Mouse (Mus musculus) embryonic facial prominence, embryonic 14.5 days (tissue): ENCODE data around the gene Slc15a1. TPM values are rescaled to one million over a fixed set of nuclear protein-coding genes. Genes with fewer than 3 reads are reported as not detected.

Experiments used
- ATAC-seq: fragments of 200-750 bp; cut with Nextera tagmentation; 2 replicates; pipeline ENCODE4 v1.8.0; 2017; ENCODE audit warnings: low read depth, moderate number of reproducible peaks, moderate TSS enrichment
- DNase-seq: peaks from one replicate; pipeline ENCODE4 v3.0.0-alpha.2; 2015; ENCODE audit warnings: low spot score
- H3K27ac ChIP-seq: fragments of 300-500 bp; sonication (generic); replicated peaks from 2 replicates; pipeline ENCODE4 v1.5.1; 2014; ENCODE audit warnings: low read depth, mild to moderate bottlenecking, low read length, moderate library complexity
- H3K27me3 ChIP-seq: fragments of 300-500 bp; sonication (generic); replicated peaks from 2 replicates; pipeline ENCODE4 v1.6.1; 2014; ENCODE audit warnings: low read length; ENCODE audit not compliant: control insufficient read depth, insufficient read depth
- H3K36me3 ChIP-seq: fragments of 300-500 bp; sonication (generic); 2 replicates; pipeline ENCODE4 v1.6.1; 2014; ENCODE audit warnings: low read length, mixed read lengths; ENCODE audit not compliant: control insufficient read depth, insufficient read depth
- H3K4me1 ChIP-seq: fragments of 300-500 bp; sonication (generic); 2 replicates; pipeline ENCODE4 v1.6.1; 2014; ENCODE audit warnings: antibody characterized with exemption, low read length; ENCODE audit not compliant: control insufficient read depth, insufficient read depth
- H3K4me2 ChIP-seq: fragments of 300-500 bp; sonication (generic); 2 replicates; pipeline ENCODE4 v1.6.1; 2014; ENCODE audit warnings: low read depth, mild to moderate bottlenecking, low read length, moderate library complexity, mixed read lengths
- H3K4me3 ChIP-seq: fragments of 300-500 bp; sonication (generic); 2 replicates; pipeline ENCODE4 v1.5.1; 2014; ENCODE audit warnings: low read depth, mild to moderate bottlenecking, low read length
- H3K9ac ChIP-seq: fragments of 300-500 bp; sonication (generic); 2 replicates; pipeline ENCODE4 v1.6.1; 2014; ENCODE audit warnings: low read depth, mild to moderate bottlenecking, low read length, moderate library complexity, mixed read lengths
- H3K9me3 ChIP-seq: fragments of 300-500 bp; sonication (generic); 2 replicates; pipeline ENCODE4 v1.6.1; 2016; ENCODE audit warnings: low read length; ENCODE audit not compliant: control insufficient read depth
- WGBS: fragments of 180-500 bp; shearing (Covaris S2); extraction: QIAGEN DNeasy Blood & Tissue Kit; methylation state at CpG from one replicate; pipeline ENCODE4 v1.1.7; 2014; 5-methylcytosine and 5-hydroxymethylcytosine counted together
- polyA plus RNA-seq: library from polyadenylated mRNA; unstranded; fragments of >200 nt; fragmentation: Nextera tagmentation; extraction: Ambion mirVana; gene quantifications from 2 replicates; pipeline ENCODE4 v1.2.1, GENCODE M21; 2014

Slc15a1 gene
- polyA plus RNA-seq, 1 experiment from 2014 or later, result 0.54 TPM

DNA sequence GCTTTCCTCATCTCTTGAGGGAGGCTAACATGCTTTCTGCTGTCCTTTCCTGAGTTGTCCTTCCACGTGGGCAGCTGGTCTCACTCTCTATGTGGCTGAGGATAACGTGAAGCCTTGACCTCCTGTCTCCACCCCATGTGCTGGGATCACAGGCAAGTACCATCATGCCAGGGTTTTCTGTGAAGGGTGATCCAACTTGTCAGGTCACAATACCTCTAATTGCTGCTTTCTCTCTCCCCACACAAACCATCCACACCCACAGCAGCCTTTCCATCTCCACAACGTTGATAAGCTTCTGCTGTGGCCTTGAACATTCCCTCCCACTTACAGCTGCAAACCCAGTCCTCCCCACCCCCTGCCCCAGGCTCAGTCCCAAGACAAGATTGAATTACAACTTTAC is 51.9 kb downstream of the Slc15a1 start:
- Histone ChIP-seq H3K4me3 (no peak overlapping the region), H3K4me1 (no peaks in the 10 kb centered on the region), H3K9ac (no peak overlapping the region), H3K9me3 (peaks cover 5% of the 10 kb centered on the region; the same call in 1 of the 2 replicates), H3K4me2 (no peak overlapping the region), H3K36me3 (no peaks in the 10 kb centered on the region), H3K27ac (no peak overlapping the region), H3K27me3 (no peaks in the 10 kb centered on the region)
- DNase-seq, result no peak
- ATAC-seq, result no peak
- 55% methylated on average over 3 of the region's 3 CpGs for WGBS

DNA sequence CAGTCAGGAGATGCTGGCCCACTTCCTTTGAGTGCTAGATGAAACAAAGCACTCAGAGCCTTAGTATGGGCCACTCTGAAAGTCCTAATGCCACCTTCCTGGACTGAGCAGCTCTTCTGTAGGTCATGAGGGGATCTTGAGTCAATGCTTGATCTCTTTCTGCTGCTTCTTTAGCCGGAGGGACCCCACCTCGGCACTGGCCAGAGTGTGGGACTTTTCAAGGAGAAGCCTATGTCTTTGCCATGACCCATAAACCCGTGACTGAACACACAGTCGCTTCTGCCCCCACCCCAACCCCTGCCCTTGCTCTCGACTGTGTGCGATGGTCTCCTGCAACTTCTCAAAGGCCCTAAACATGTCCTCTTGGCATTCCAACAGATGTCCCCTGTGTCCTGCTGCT is 52.8 kb downstream of the Slc15a1 start:
- DNase-seq, result no peak
- Histone ChIP-seq H3K36me3 (no peaks in the 10 kb centered on the region), H3K9ac (no peak overlapping the region), H3K4me1 (no peaks in the 10 kb centered on the region), H3K27ac (no peak overlapping the region), H3K9me3 (peaks cover 5% of the 10 kb centered on the region; the same call in 1 of the 2 replicates), H3K4me3 (no peak overlapping the region), H3K4me2 (no peak overlapping the region), H3K27me3 (no peaks in the 10 kb centered on the region)
- ATAC-seq, result no peak
- WGBS, result 73% methylated on average over 6 of the region's 6 CpGs

DNA sequence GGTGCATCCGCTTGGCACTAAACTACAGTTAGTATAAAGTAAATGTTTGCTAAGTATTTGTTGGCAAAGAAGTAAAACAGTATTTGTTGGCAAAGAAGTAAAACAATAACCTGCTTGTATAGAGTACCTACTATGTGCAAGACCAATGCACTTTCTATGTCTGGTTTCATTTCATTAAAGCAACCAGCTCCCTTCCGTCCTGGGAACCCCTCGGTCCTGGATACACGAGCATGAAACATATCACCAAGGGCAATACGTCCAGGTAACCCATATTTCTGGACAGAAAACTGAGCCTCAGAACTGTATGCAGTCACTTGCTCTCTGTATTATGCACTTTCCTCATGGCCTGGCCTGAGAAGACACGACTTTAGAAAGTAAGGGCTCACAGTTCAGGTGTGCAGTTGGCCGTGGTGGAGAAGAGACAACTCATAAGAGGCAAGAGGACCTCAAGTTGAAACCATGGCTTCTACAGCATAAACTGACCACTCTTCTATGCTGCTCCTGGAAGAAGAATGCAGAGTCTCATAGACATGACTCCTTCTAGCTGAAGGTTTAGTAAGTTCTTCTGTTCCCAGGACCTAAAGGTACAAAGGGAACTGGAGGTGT is 53.5 kb downstream of the Slc15a1 start:
- H3K4me1 ChIP-seq, result no peaks in the 10 kb centered on the region
- no peak for DNase-seq
- no peak overlapping the region for H3K4me3 ChIP-seq
- no peak overlapping the region for H3K9ac ChIP-seq
- no peak overlapping the region for H3K27ac ChIP-seq
- ATAC-seq, result no peak
- H3K36me3 ChIP-seq, result no peaks in the 10 kb centered on the region
- no peak overlapping the region for H3K4me2 ChIP-seq
- no peaks in the 10 kb centered on the region for H3K27me3 ChIP-seq
- H3K9me3 ChIP-seq, result peaks cover 5% of the 10 kb centered on the region; the same call in 1 of the 2 replicates
- 66% methylated on average over 7 of the region's 7 CpGs for WGBS

DNA sequence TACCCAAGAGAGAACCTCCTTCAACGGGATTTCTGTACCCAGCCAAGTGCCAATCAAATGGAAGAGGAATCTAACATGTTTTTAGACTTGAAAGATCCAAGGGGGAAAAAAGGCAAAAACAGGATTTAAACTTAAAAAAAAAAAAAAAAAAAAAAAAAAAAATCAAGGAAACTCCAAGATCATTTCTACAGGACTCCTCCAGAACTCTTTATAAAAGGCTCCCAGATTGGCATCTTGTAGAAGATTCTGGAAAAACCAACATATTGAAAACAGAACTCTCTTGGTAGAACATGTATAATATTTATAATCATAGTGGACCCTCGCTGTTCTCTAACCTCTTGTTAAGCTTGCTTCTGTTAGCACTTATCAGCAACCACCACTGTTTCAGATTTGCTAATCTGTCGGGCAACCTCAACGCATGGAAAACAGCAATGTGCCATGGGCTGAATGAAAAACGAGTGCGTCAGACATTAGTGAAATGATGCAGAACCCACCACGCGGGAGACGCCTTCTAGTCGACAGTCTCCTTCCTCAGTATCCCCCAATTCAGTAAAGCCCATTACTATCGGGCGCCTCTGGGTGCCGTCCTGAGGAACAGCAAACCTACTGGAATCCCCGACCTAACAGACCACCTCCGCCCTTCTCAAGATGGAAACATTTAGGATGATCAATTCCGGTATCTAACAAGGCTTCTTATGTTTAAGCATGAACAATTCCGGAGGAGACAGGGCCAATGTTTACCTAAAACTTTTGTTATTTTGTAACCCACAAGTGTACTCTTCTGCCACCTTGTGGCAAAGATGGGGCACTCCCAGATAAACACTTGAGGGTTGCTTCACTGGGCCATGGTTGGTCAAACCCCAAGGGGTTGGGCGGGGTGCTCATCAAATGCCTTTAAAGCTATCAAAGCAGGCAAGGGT is 54.3 kb downstream of the Slc15a1 start:
- DNase-seq (peak; percentile 88), ATAC-seq (peak; percentile 51)
- H3K27me3 ChIP-seq, result no peaks in the 10 kb centered on the region

DNA sequence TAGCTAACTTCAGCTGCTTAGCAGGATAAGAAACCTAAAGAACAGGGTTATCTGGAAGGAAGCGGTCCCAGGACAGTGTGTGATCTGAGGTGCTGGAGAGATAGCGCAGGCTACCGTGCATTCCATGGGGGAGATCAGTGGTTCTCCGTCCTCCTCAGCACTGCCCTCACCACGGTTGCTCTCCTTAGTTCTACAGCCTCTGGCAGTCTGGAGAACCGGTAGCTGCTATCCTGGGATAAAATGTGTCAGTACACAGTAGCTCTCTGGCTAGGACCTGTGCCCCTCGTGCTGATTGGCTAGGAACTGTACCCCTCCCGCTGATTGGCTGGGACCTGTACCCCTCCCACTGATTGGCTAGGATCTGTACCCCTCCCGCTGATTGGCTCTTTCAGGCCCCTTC is 58.1 kb downstream of the Slc15a1 start:
- Histone ChIP-seq H3K4me3 (no peak overlapping the region), H3K9ac (no peak overlapping the region), H3K4me2 (peak overlapping the region; percentile 2; the same call in 1 of the 2 replicates), H3K4me1 (no peaks in the 10 kb centered on the region), H3K9me3 (no peaks in the 10 kb centered on the region), H3K36me3 (no peaks in the 10 kb centered on the region), H3K27ac (no peak overlapping the region), H3K27me3 (no peaks in the 10 kb centered on the region)
- ATAC-seq, result peak; percentile 72
- WGBS, result 14% methylated on average over 9 of the region's 9 CpGs
- peak; percentile 34 for DNase-seq

More for the DNA sequence above, 54.3 kb downstream of the Slc15a1 start:
- Histone ChIP-seq H3K36me3 (no peaks in the 10 kb centered on the region), H3K4me2 (peak overlapping the region; percentile 54), H3K4me1 (no peaks in the 10 kb centered on the region), H3K9me3 (peaks cover 5% of the 10 kb centered on the region; the same call in 1 of the 2 replicates), H3K27ac (no peak overlapping the region), H3K4me3 (peak overlapping the region; percentile 21), H3K9ac (peak overlapping the region; percentile 9; the same call in 1 of the 2 replicates)
- WGBS, result 15% methylated on average over 18 of the region's 18 CpGs

DNA sequence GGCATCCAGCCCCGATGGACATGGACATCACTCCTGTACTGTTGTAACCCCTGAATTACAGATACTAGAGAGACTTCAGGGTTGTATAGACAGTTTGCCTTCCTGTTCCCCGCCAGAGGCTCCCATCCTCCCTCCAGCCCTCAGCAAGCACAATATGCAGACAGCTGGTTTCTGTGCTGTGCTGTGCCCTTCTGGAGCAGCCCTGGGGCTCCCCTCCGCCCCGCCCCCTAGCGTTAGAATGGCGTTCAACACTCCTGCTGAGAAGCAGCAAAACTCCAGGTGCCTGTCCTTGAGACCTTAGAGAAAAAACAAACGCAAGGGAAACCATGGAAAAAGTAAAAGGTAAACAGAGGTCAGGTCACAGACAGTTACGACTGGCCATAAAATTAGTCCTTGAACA is 59.9 kb downstream of the Slc15a1 start:
- peak; percentile 56 for ATAC-seq
- Histone ChIP-seq H3K9me3 (no peaks in the 10 kb centered on the region), H3K36me3 (no peaks in the 10 kb centered on the region), H3K4me3 (no peak overlapping the region), H3K27me3 (no peaks in the 10 kb centered on the region), H3K4me2 (no peak overlapping the region), H3K9ac (no peak overlapping the region), H3K4me1 (no peaks in the 10 kb centered on the region), H3K27ac (no peak overlapping the region)
- DNase-seq, result peak; percentile 60
- WGBS, result 19% methylated on average over 8 of the region's 8 CpGs

DNA sequence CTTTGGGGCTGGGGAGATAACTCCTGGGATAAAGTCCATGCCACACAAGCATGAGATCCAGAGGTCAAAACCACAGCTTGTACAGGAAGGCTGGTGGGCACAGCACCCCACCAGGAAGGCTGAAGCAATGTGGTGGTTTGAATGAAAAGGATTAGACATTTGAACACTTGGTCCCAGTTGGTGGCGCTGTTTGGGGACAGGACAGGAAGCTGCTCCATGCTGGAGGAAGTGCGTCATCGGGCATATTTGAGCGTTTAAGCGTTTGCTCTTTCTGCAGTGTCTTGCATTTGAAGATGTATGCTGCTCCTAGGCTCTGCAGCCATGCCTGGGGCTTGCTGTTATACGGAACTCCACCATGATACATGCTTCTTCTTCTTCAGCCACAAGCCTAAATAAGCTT is 64.2 kb downstream of the Slc15a1 start:
- WGBS, result 88% methylated on average over 6 of the region's 6 CpGs
- Histone ChIP-seq H3K36me3 (no peaks in the 10 kb centered on the region), H3K27ac (no peak overlapping the region), H3K27me3 (no peaks in the 10 kb centered on the region), H3K9ac (no peak overlapping the region), H3K4me2 (no peak overlapping the region), H3K9me3 (no peaks in the 10 kb centered on the region), H3K4me1 (no peaks in the 10 kb centered on the region), H3K4me3 (no peak overlapping the region)
- DNase-seq (no peak), ATAC-seq (no peak)

DNA sequence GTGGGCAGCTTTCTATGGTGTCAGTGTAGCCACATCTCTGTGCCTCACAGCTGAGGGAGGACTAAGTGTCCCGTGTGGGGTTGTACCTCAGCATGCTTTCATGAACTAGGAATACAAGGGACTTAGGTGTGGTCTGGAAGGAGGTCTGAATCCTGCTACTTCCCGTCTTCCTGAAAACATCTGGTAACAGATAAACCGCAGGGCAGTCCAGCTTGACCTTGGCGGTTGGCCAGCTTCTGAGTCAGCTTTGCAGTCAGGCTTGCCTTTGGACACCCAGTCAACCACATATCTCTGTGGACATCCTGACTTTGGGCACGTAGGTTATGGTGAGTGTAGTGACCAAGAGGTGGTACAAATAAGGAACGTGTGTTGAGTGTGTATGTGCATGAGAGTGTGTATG is 68.0 kb downstream of the Slc15a1 start:
- Histone ChIP-seq H3K36me3 (no peaks in the 10 kb centered on the region), H3K4me3 (no peak overlapping the region), H3K27me3 (no peaks in the 10 kb centered on the region), H3K27ac (no peak overlapping the region), H3K9me3 (no peaks in the 10 kb centered on the region), H3K4me1 (no peaks in the 10 kb centered on the region), H3K4me2 (no peak overlapping the region), H3K9ac (no peak overlapping the region)
- ATAC-seq, result no peak
- DNase-seq, result no peak
- WGBS, result 69% methylated on average over 6 of the region's 6 CpGs
